Mouse (Mus musculus) midbrain, embryonic 12.5 days (tissue): ENCODE results near the gene Dock6. TPM values are rescaled to one million over a fixed set of nuclear protein-coding genes. Genes with fewer than 3 reads are reported as not detected.
"Not testable (repeated sequence)": the region's sequence is repeated elsewhere in the genome, so short reads cannot be mapped to it uniquely, and the experiment has no call there.

Experiments used
- ATAC-seq: fragments of 200-750 bp; cut with Nextera tagmentation; 2 replicates; pipeline ENCODE4 v1.8.0; 2017; ENCODE audit warnings: low read depth, moderate TSS enrichment, moderate library complexity; ENCODE audit not compliant: low FRiP score
- H3K27ac ChIP-seq: fragments of 300-500 bp; sonication (generic); replicated peaks from 2 replicates; pipeline ENCODE4 v1.5.1; 2016; ENCODE audit warnings: mild to moderate bottlenecking
- H3K27me3 ChIP-seq: fragments of 300-500 bp; sonication (generic); 2 replicates; pipeline ENCODE4 v1.6.1; 2016; ENCODE audit warnings: mild to moderate bottlenecking
- H3K36me3 ChIP-seq: fragments of 300-500 bp; sonication (generic); 2 replicates; pipeline ENCODE4 v1.6.1; 2016
- H3K4me1 ChIP-seq: fragments of 300-500 bp; sonication (generic); 2 replicates; pipeline ENCODE4 v1.6.1; 2016
- H3K4me2 ChIP-seq: fragments of 300-500 bp; sonication (generic); replicated peaks from 2 replicates; pipeline ENCODE4 v1.6.1; 2016; ENCODE audit warnings: mild to moderate bottlenecking, moderate library complexity
- H3K4me3 ChIP-seq: fragments of 300-500 bp; sonication (generic); 2 replicates; pipeline ENCODE4 v1.5.1; 2016; ENCODE audit warnings: mild to moderate bottlenecking
- H3K9ac ChIP-seq: fragments of 300-500 bp; sonication (generic); replicated peaks from 2 replicates; pipeline ENCODE4 v1.6.1; 2016; ENCODE audit warnings: mild to moderate bottlenecking, moderate library complexity
- H3K9me3 ChIP-seq: fragments of 300-500 bp; sonication (generic); 2 replicates; pipeline ENCODE4 v1.6.1; 2016; ENCODE audit warnings: mild to moderate bottlenecking
- WGBS: fragments of 180-500 bp; shearing (Covaris S2); methylation state at CpG from one replicate; pipeline ENCODE4 v1.1.7; 2016; 5-methylcytosine and 5-hydroxymethylcytosine counted together
- polyA plus RNA-seq: library from polyadenylated mRNA; unstranded; fragments of >200 nt; fragmentation: Nextera tagmentation; extraction: Ambion mirVana; gene quantifications from 2 replicates; pipeline ENCODE4 v1.2.1, GENCODE M21; 2016

Gene Dock6
- polyA plus RNA-seq, 1 experiment from 2014 or later, result 24.5 TPM

DNA sequence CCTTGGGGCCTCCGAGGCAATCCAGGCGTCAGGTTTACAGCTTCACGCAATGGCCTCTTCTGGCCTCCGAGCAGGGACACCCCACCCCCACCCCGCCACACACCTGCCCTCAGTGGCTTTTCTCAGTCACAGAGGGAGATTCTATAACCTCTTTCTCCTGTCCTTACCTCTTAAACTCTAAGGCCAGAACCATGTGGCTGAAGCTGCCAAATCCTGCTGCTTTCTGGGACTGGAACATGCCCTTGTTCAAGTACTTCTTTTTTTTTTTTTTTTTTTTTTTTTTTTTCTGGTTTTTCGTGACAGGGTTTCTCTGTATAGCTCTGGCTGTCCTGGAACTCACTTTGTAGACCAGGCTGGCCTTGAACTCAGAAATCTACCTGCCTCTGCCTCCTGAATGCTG is 7.9 kb upstream of the Dock6 start:
- whole genome bisulfite sequencing, result 66% methylated on average over 6 of the region's 6 CpGs
- H3K4me2 ChIP-seq, H3K27me3 ChIP-seq, H3K9ac ChIP-seq, H3K36me3 ChIP-seq, H3K4me3 ChIP-seq, H3K4me1 ChIP-seq, H3K27ac ChIP-seq, H3K9me3 ChIP-seq, ATAC-seq: not testable (repeated sequence)

GRCm38 (mm10) chr9:21859606-21860005 is 7.2 kb upstream of the Dock6 start:
- Histone ChIP-seq H3K4me1 (no peaks in the 10 kb centered on the region), H3K4me3 (no peak overlapping the region), H3K9me3 (0 out of 2 replicates have a peak, but pooled peaks cover 2% of the 10 kb centered on the region), H3K36me3 (no peaks in the 10 kb centered on the region), H3K4me2 (no peak overlapping the region), H3K9ac (no peak overlapping the region), H3K27me3 (no peaks in the 10 kb centered on the region), H3K27ac (no peak overlapping the region)
- ATAC-seq, result no peak
- 86% methylated on average over 3 of the region's 3 CpGs for WGBS

- no peaks in the 10 kb centered on the region for H3K36me3 ChIP-seq
- WGBS, result 67% methylated on average over 6 of the region's 6 CpGs
- no peak overlapping the region for H3K4me3 ChIP-seq
- H3K27ac ChIP-seq, result no peak overlapping the region
- 0 out of 2 replicates have a peak, but pooled peaks cover 2% of the 10 kb centered on the region for H3K9me3 ChIP-seq
- H3K9ac ChIP-seq, result no peak overlapping the region
- no peaks in the 10 kb centered on the region for H3K27me3 ChIP-seq
- ATAC-seq, result no peak
- H3K4me1 ChIP-seq, result no peaks in the 10 kb centered on the region
- no peak overlapping the region for H3K4me2 ChIP-seq
These were observed 5.6 kb upstream of the Dock6 start for GRCm38 (mm10) chr9:21858084-21858483.

DNA sequence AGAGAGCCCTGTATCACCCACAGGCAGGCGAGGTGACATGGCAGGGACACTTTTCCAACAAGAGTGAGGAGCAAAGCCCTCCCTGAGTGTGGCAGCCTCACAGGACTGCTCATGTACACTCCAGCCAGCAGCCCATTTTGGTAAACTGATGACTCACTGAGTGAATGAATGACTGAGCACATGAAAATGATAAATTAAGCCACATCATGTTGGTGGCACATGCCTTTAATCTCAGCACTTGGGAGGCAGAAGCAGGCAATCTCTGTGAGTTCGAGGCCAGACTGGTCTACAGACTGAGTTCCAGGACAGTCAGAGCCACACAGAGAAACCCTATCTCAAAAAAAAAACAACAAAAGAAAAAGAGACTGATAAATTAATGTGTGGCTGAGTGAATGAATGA is 5.1 kb upstream of the Dock6 start:
- Histone ChIP-seq H3K4me1 (peaks cover 5% of the 10 kb centered on the region; the same call in 1 of the 2 replicates), H3K9me3 (0 out of 2 replicates have a peak, but pooled peaks cover 2% of the 10 kb centered on the region), H3K9ac (no peak overlapping the region), H3K27me3 (no peaks in the 10 kb centered on the region), H3K27ac (no peak overlapping the region), H3K4me3 (no peak overlapping the region), H3K4me2 (no peak overlapping the region), H3K36me3 (no peaks in the 10 kb centered on the region)
- WGBS, result 82% methylated on average over 2 of the region's 2 CpGs
- ATAC-seq, result no peak

GRCm38 (mm10) chr9:21854894-21855293 is 2.5 kb upstream of the Dock6 start:
- ATAC-seq, result no peak
- Histone ChIP-seq H3K4me2 (no peak overlapping the region), H3K9ac (no peak overlapping the region), H3K4me3 (no peak overlapping the region), H3K36me3 (no peaks in the 10 kb centered on the region), H3K4me1 (peaks cover 10% of the 10 kb centered on the region; the same call in 1 of the 2 replicates), H3K9me3 (no peaks in the 10 kb centered on the region), H3K27me3 (no peaks in the 10 kb centered on the region), H3K27ac (no peak overlapping the region)
- WGBS, result 88% methylated on average over 6 of the region's 6 CpGs

DNA sequence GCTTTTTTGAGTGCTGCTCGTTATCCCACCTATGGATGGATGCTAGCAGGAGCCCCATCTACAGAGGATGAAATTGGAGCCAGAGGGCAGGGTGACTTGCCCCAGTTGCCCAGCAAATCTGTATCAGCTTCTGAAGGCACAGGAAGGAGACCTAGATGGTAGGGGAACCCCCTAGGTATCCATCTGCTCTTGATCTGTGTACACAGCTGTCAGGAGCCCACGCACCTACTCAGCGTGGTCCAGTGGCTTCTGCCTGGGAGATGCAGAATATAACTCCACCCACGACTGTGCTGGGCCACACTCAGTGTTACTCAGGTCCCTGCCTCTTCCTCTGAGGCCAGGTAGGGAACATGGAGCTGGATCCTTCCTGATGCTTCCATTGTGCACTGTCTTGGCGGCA is 1.5 kb upstream of the Dock6 start:
- Histone ChIP-seq H3K36me3 (no peaks in the 10 kb centered on the region), H3K9ac (no peak overlapping the region; the same call in 1 of the 2 replicates), H3K4me3 (no peak overlapping the region), H3K9me3 (no peaks in the 10 kb centered on the region), H3K27me3 (no peaks in the 10 kb centered on the region), H3K27ac (no peak overlapping the region), H3K4me1 (peaks cover 10% of the 10 kb centered on the region; the same call in 1 of the 2 replicates), H3K4me2 (no peak overlapping the region)
- ATAC-seq, result no peak
- 77% methylated on average over 5 of the region's 5 CpGs for WGBS

- no peaks in the 10 kb centered on the region for H3K36me3 ChIP-seq
- H3K4me2 ChIP-seq, result no peak overlapping the region
- H3K27ac ChIP-seq, result no peak overlapping the region
- 72% methylated on average over 3 of the region's 3 CpGs for WGBS
- peaks cover 25% of the 10 kb centered on the region for H3K4me1 ChIP-seq
- H3K4me3 ChIP-seq, result no peak overlapping the region
- ATAC-seq, result no peak
- no peaks in the 10 kb centered on the region for H3K9me3 ChIP-seq
- H3K27me3 ChIP-seq, result no peaks in the 10 kb centered on the region
- H3K9ac ChIP-seq, result no peak overlapping the region
These were observed 1.4 kb downstream of the Dock6 start for GRCm38 (mm10) chr9:21851084-21851483.

GRCm38 (mm10) chr9:21849691-21850677 is 2.5 kb downstream of the Dock6 start:
- Histone ChIP-seq H3K4me2 (no peak overlapping the region), H3K36me3 (no peaks in the 10 kb centered on the region)
- 78% methylated on average over 7 of the region's 7 CpGs for WGBS

DNA sequence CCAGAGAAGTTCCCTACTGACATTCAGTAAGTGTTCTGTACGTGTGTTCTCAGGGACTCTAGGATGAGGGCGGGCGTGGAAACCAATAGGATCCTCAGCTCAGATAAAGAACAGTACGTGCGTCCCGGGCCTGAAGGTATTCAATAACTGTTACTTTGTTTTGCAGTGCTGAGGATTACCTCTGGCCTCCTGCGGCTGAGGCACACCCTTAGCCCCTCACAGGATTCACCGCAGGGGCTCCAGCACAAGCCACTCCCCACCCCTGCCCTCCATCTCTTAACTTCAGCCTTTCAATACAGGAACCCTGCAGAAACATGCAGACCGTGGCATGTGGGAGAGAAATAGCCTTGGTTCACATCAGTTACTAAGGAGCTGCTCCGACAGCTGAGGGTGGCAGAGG is 4.5 kb downstream of the Dock6 start:
- H3K4me2 ChIP-seq, result no peak overlapping the region

More at GRCm38 (mm10) chr9:21849691-21850677, 2.5 kb downstream of the Dock6 start:
- H3K27ac ChIP-seq, result no peak overlapping the region
- H3K9ac ChIP-seq, result no peak overlapping the region
- H3K9me3 ChIP-seq, result no peaks in the 10 kb centered on the region
- no peak for ATAC-seq
- H3K4me1 ChIP-seq, result peaks cover 25% of the 10 kb centered on the region
- H3K27me3 ChIP-seq, result no peaks in the 10 kb centered on the region
- no peak overlapping the region for H3K4me3 ChIP-seq

DNA sequence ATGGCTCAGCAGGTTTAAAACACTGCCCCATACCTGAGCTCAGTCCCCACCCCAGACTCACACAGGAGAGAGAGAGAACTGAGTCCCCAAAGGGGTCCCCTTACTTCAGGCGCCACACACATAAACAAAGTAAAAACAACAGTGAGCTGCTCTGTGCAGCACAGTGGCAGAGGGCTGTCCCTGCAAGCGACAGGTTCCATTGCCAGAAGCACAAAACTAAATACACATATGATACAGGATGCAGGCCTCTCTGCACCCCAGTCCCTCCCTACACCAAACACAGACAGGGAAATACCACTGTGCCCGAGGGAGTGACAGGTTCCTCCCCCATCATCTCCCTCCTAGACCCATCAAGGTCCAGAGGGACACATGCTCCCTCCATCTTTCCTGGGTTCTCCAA is 5.0 kb downstream of the Dock6 start:
- H3K4me3 ChIP-seq, result no peak overlapping the region
- H3K36me3 ChIP-seq, result peaks cover 6% of the 10 kb centered on the region; the same call in 1 of the 2 replicates
- H3K27me3 ChIP-seq, result no peaks in the 10 kb centered on the region
- H3K4me2 ChIP-seq, result 0 out of 2 replicates have a peak overlapping the region, but pooled peaks have one; percentile 21
- peaks cover 20% of the 10 kb centered on the region for H3K4me1 ChIP-seq
- no peak overlapping the region for H3K9ac ChIP-seq
- peak overlapping the region; percentile 36; the same call in 1 of the 2 replicates for H3K27ac ChIP-seq
- no peaks in the 10 kb centered on the region for H3K9me3 ChIP-seq
- ATAC-seq, result no peak
- 21% methylated on average over 3 of the region's 3 CpGs for WGBS

More for the DNA sequence above, 4.5 kb downstream of the Dock6 start:
- Histone ChIP-seq H3K36me3 (peaks cover 6% of the 10 kb centered on the region; the same call in 1 of the 2 replicates), H3K9me3 (no peaks in the 10 kb centered on the region), H3K4me1 (peaks cover 25% of the 10 kb centered on the region), H3K4me3 (no peak overlapping the region), H3K27me3 (no peaks in the 10 kb centered on the region), H3K9ac (no peak overlapping the region), H3K27ac (0 out of 2 replicates have a peak overlapping the region, but pooled peaks have one; percentile 36)
- no peak for ATAC-seq
- WGBS, result 15% methylated on average over 10 of the region's 10 CpGs

DNA sequence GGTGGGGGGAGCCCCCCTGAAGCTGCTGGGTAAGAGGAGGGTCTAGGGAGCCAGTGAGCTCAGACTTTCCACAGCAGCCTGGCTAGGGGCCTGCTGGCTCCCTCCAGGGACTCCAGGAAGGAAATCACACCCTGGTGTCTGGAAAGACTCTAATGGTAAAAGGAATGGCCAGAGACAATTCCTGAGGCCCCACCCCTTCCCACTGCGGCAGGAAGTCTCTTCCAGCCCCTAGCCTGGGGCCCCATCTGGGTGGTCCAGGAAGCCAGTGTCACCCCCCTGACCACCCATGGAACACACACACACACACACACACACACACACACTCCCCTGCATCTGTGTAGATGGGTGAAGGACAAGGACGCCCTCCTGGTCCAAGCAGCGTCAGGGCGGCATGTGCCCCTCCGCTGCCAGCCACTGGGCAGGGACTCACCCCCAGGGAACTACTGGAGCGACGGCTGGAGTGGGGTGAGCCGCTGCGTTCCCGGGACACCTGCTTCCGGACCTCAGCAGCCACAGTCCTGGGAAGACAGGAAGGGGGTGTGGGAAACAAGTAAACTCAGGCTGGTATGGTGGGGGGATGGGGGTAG is 5.6 kb downstream of the Dock6 start:
- H3K4me1 ChIP-seq, result peaks cover 15% of the 10 kb centered on the region
- H3K27ac ChIP-seq, result no peak overlapping the region
- peak overlapping the region; percentile 21; the same call in 1 of the 2 replicates for H3K4me2 ChIP-seq
- H3K4me3 ChIP-seq, result no peak overlapping the region
- ATAC-seq, result no peak
- WGBS, result 20% methylated on average over 11 of the region's 11 CpGs
- no peaks in the 10 kb centered on the region for H3K27me3 ChIP-seq
- H3K9ac ChIP-seq, result no peak overlapping the region; the same call in 1 of the 2 replicates
- no peaks in the 10 kb centered on the region for H3K9me3 ChIP-seq
- peaks cover 6% of the 10 kb centered on the region; the same call in 1 of the 2 replicates for H3K36me3 ChIP-seq
